In genomic region chr7:73304799-73305198, GRCm38 (mm10) we compare ENCODE assay signal across 10 mouse cellular contexts.
DNase-seq lines count a peak whose midpoint lies in the region; ATAC-seq lines count a peak whose summit lies in the region.
"Had no signal": no experiment of that assay in that cellular context is flagged by ENCODE, and none has a peak within 500 bp of the region (broad histone marks: within the 10 kb centered on the region; RNA-seq: fewer than 3 reads in every experiment).

No protein-coding gene starts in this region.

- 12% methylated on average over 9 of the region's 9 CpGs for WGBS in limb, embryonic 12.5 days
- 13% methylated on average over 9 of the region's 9 CpGs for WGBS in limb, embryonic 10.5 days
- WGBS in forebrain, embryonic 12.5 days = 5% methylated on average over 9 of the region's 9 CpGs
- WGBS in midbrain, embryonic 11.5 days = 2% methylated on average over 9 of the region's 9 CpGs
- WGBS in intestine, embryonic 16.5 days = 35% methylated on average over 9 of the region's 9 CpGs

- no peak overlapping the region for H3K27ac ChIP-seq in limb, embryonic 12.5 days
- no peak overlapping the region for H3K27ac ChIP-seq in limb, embryonic 10.5 days
- 0 out of 2 replicates have a peak overlapping the region, but pooled peaks have one; percentile 43 for H3K27ac ChIP-seq in forebrain, embryonic 12.5 days
- H3K27ac ChIP-seq in midbrain, embryonic 11.5 days (ENCODE audit: low read depth, low read length) = peak overlapping the region; percentile 52
- H3K27ac ChIP-seq in intestine, embryonic 16.5 days (ENCODE audit: low read length) = no peak overlapping the region
- H3K27ac ChIP-seq: kidney, postnatal 0 days had no signal

- H3K4me2 ChIP-seq in limb, embryonic 12.5 days = 0 out of 2 replicates have a peak overlapping the region, but pooled peaks have one; percentile 13
- H3K4me2 ChIP-seq in forebrain, embryonic 12.5 days = peak overlapping the region; percentile 34
- H3K4me2 ChIP-seq in midbrain, embryonic 11.5 days = peak overlapping the region; percentile 22; the same call in 1 of the 2 replicates
- H3K4me2 ChIP-seq in intestine, embryonic 16.5 days (ENCODE audit: low read depth, low read length) = no peak overlapping the region

- H3K4me3 ChIP-seq in limb, embryonic 12.5 days (replicated peaks) = no peak overlapping the region
- H3K4me3 ChIP-seq in limb, embryonic 10.5 days = no peak overlapping the region
- H3K4me3 ChIP-seq in forebrain, embryonic 12.5 days (replicated peaks) = no peak overlapping the region
- no peak overlapping the region for H3K4me3 ChIP-seq in midbrain, embryonic 11.5 days (ENCODE audit: low read depth, low read length)
- no peak overlapping the region for H3K4me3 ChIP-seq in intestine, embryonic 16.5 days (ENCODE audit: low read length)

- H3K9ac ChIP-seq in limb, embryonic 12.5 days (replicated peaks) = no peak overlapping the region
- H3K9ac ChIP-seq in forebrain, embryonic 12.5 days = no peak overlapping the region
- no peak overlapping the region for H3K9ac ChIP-seq in midbrain, embryonic 11.5 days (ENCODE audit: low read length)
- no peak overlapping the region for H3K9ac ChIP-seq in intestine, embryonic 16.5 days (ENCODE audit: low read depth, low read length)

- no peak for ATAC-seq in limb, embryonic 12.5 days (ENCODE audit: insufficient number of reproducible peaks, insufficient read depth, low FRiP score, low TSS enrichment, low read depth)
- ATAC-seq in forebrain, embryonic 12.5 days (ENCODE audit: low FRiP score) = peak; percentile 65
- peak; percentile 84 for ATAC-seq in midbrain, embryonic 11.5 days (ENCODE audit: low FRiP score)
- no peak for ATAC-seq in intestine, embryonic 16.5 days

- DNase-seq in limb, embryonic 10.5 days (ENCODE audit: low spot score) = no peak
- DNase-seq in midbrain, embryonic 11.5 days (ENCODE audit: low spot score, missing footprints) = peak; percentile 94
- peak; percentile 64 for DNase-seq in retina, postnatal 1 day
- DNase-seq in layer of hippocampus, adult 9-10 months (ENCODE audit: low spot score) = no peak
- no peak for DNase-seq in layer of hippocampus, adult 9-11 months
- DNase-seq: lung, adult 18-20 months had no signal

- peaks cover 43% of the 10 kb centered on the region for H3K27me3 ChIP-seq in limb, embryonic 12.5 days
- peaks cover 16% of the 10 kb centered on the region for H3K27me3 ChIP-seq in limb, embryonic 10.5 days (ENCODE audit: low read depth, poor library complexity, severe bottlenecking)
- H3K27me3 ChIP-seq in forebrain, embryonic 12.5 days = no peaks in the 10 kb centered on the region
- no peaks in the 10 kb centered on the region for H3K27me3 ChIP-seq in midbrain, embryonic 11.5 days (ENCODE audit: control insufficient read depth, insufficient read depth, low read length)
- H3K27me3 ChIP-seq in intestine, embryonic 16.5 days (replicated peaks; ENCODE audit: control insufficient read depth, insufficient read depth, low read length) = no peaks in the 10 kb centered on the region

- H3K36me3 ChIP-seq in limb, embryonic 12.5 days = no peaks in the 10 kb centered on the region
- no peaks in the 10 kb centered on the region for H3K36me3 ChIP-seq in limb, embryonic 10.5 days
- no peaks in the 10 kb centered on the region for H3K36me3 ChIP-seq in forebrain, embryonic 12.5 days (replicated peaks)
- H3K36me3 ChIP-seq in midbrain, embryonic 11.5 days (ENCODE audit: control insufficient read depth, insufficient read depth, low read length) = no peaks in the 10 kb centered on the region
- H3K36me3 ChIP-seq in intestine, embryonic 16.5 days (ENCODE audit: control insufficient read depth, insufficient read depth, low read length) = no peaks in the 10 kb centered on the region

- no peaks in the 10 kb centered on the region for H3K9me3 ChIP-seq in limb, embryonic 12.5 days
- no peaks in the 10 kb centered on the region for H3K9me3 ChIP-seq in limb, embryonic 10.5 days (replicated peaks)
- H3K9me3 ChIP-seq in forebrain, embryonic 12.5 days = no peaks in the 10 kb centered on the region
- no peaks in the 10 kb centered on the region for H3K9me3 ChIP-seq in midbrain, embryonic 11.5 days (ENCODE audit: control insufficient read depth, low read length)
- H3K9me3 ChIP-seq in intestine, embryonic 16.5 days (ENCODE audit: control insufficient read depth, low read length) = no peaks in the 10 kb centered on the region

- peaks cover 34% of the 10 kb centered on the region for H3K4me1 ChIP-seq in limb, embryonic 12.5 days (replicated peaks)
- H3K4me1 ChIP-seq in limb, embryonic 10.5 days = peaks cover 42% of the 10 kb centered on the region
- peaks cover 58% of the 10 kb centered on the region for H3K4me1 ChIP-seq in forebrain, embryonic 12.5 days
- H3K4me1 ChIP-seq in midbrain, embryonic 11.5 days (ENCODE audit: control insufficient read depth, insufficient read depth, low read length) = peaks cover 49% of the 10 kb centered on the region
- H3K4me1 ChIP-seq in intestine, embryonic 16.5 days (ENCODE audit: control insufficient read depth, insufficient read depth, low read length) = no peaks in the 10 kb centered on the region

Comparison
In these comparisons a context has a peak if more than half of its experiments do, and no peak if none do; other contexts are left out.
1. ATAC-seq: peak in forebrain, embryonic 12.5 days (single experiment) and midbrain, embryonic 11.5 days (single experiment); none in limb, embryonic 12.5 days (single experiment) and intestine, embryonic 16.5 days (single experiment).
2. H3K27ac ChIP-seq: peak in forebrain, embryonic 12.5 days (single experiment) and midbrain, embryonic 11.5 days (single experiment); none in limb, embryonic 12.5 days (single experiment), limb, embryonic 10.5 days (single experiment) and intestine, embryonic 16.5 days (single experiment).
3. DNase-seq: peak in midbrain, embryonic 11.5 days (single experiment) and retina, postnatal 1 day (single experiment); none in limb, embryonic 10.5 days (single experiment), layer of hippocampus, adult 9-10 months (single experiment) and layer of hippocampus, adult 9-11 months (single experiment).